Mouse (Mus musculus): ENCODE data around the gene Gm10197. TPM values are rescaled to one million over a fixed set of nuclear protein-coding genes. Genes with fewer than 3 reads are reported as not detected.
A peak's percentile ranks its signal among the peaks of the same experiment; 100 is the strongest.

Gm10197 gene
- polyA plus RNA-seq, 1 experiment from 2014 or later = not detected

GRCm38 (mm10) chr19:53325578-53326295, 45.8 kb downstream of the Gm10197 start:
- Histone ChIP-seq H3K36me3 (ENCODE audit: insufficient read depth, low read length) (no peaks in the 10 kb centered on the region), H3K27ac (ENCODE audit: low read length) (peak overlapping the region; percentile 38; the same call in 1 of the 2 replicates), H3K9ac (replicated peaks; ENCODE audit: low read depth) (peak overlapping the region; percentile 24; the same call in 1 of the 2 replicates), H3K9me3 (ENCODE audit: low read length) (no peaks in the 10 kb centered on the region), H3K4me3 (ENCODE audit: low read depth, low read length) (peak overlapping the region; percentile 33; the same call in 1 of the 2 replicates), H3K27me3 (replicated peaks; ENCODE audit: insufficient read depth, low read length) (no peaks in the 10 kb centered on the region), H3K4me1 (ENCODE audit: insufficient read depth, low read depth, low read length) (peaks cover 8% of the 10 kb centered on the region), H3K4me2 (replicated peaks; ENCODE audit: low read depth, low read length) (peak overlapping the region; percentile 59)
- DNase-seq (ENCODE audit: low spot score) (peak; percentile 80), ATAC-seq (peak; percentile 27)
- TF ChIP-seq CTCF (IDR thresholded peaks at IDR 0.05) = no peak
- TF ChIP-seq EP300 (IDR thresholded peaks at IDR 0.05) = no peak
- 17% methylated on average over 27 of the region's 27 CpGs for WGBS

GRCm38 (mm10) chr19:53324866-53325265, 46.7 kb downstream of the Gm10197 start:
- Histone ChIP-seq H3K36me3 (ENCODE audit: insufficient read depth, low read length) (no peaks in the 10 kb centered on the region), H3K27ac (ENCODE audit: low read length) (no peak overlapping the region), H3K27me3 (replicated peaks; ENCODE audit: insufficient read depth, low read length) (no peaks in the 10 kb centered on the region), H3K4me2 (replicated peaks; ENCODE audit: low read depth, low read length) (no peak overlapping the region), H3K9ac (replicated peaks; ENCODE audit: low read depth) (no peak overlapping the region), H3K4me1 (ENCODE audit: insufficient read depth, low read depth, low read length) (peaks cover 8% of the 10 kb centered on the region), H3K4me3 (ENCODE audit: low read depth, low read length) (peak overlapping the region; percentile 33; the same call in 1 of the 2 replicates), H3K9me3 (ENCODE audit: low read length) (no peaks in the 10 kb centered on the region)
- ATAC-seq (no peak), DNase-seq (ENCODE audit: low spot score) (no peak)
- 59% methylated on average over 6 of the region's 6 CpGs for WGBS
- TF ChIP-seq CTCF (IDR thresholded peaks at IDR 0.05) (no peak), EP300 (IDR thresholded peaks at IDR 0.05) (no peak)

- no peaks in the 10 kb centered on the region for H3K27me3 ChIP-seq (replicated peaks; ENCODE audit: insufficient read depth, low read length)
- no peak overlapping the region for H3K4me2 ChIP-seq (replicated peaks; ENCODE audit: low read depth, low read length)
- H3K9me3 ChIP-seq (ENCODE audit: low read length) = no peaks in the 10 kb centered on the region
- TF ChIP-seq CTCF (IDR thresholded peaks at IDR 0.05) (peak; percentile 31), EP300 (IDR thresholded peaks at IDR 0.05) (no peak)
- H3K27ac ChIP-seq (ENCODE audit: low read length) = no peak overlapping the region
- ATAC-seq = no peak
- no peak for DNase-seq (ENCODE audit: low spot score)
- WGBS = 91% methylated on average over 12 of the region's 12 CpGs
- H3K4me1 ChIP-seq (ENCODE audit: insufficient read depth, low read depth, low read length) = peaks cover 8% of the 10 kb centered on the region
- H3K9ac ChIP-seq (replicated peaks; ENCODE audit: low read depth) = no peak overlapping the region
- no peak overlapping the region for H3K4me3 ChIP-seq (ENCODE audit: low read depth, low read length)
- no peaks in the 10 kb centered on the region for H3K36me3 ChIP-seq (ENCODE audit: insufficient read depth, low read length)
These were observed 49.0 kb downstream of the Gm10197 start for GRCm38 (mm10) chr19:53322438-53323048.

Other genes with a start within 250 kb of the Gm10197 start
- gene Add3, start 231.3 kb downstream of the Gm10197 start, polyA plus RNA-seq (2015; fragmentation: Nextera tagmentation; extraction: Ambion mirVana) = 92.9 and 100 TPM in 2 replicates
- gene Mxi1, start 61.2 kb downstream of the Gm10197 start, polyA plus RNA-seq (2015; fragmentation: Nextera tagmentation; extraction: Ambion mirVana) = 40.4 and 43.0 TPM in 2 replicates
- gene Smndc1, start 18.8 kb upstream of the Gm10197 start, polyA plus RNA-seq (2015; fragmentation: Nextera tagmentation; extraction: Ambion mirVana) = 35.8 and 40.0 TPM in 2 replicates
- 10.6 and 10.9 TPM in 2 replicates for gene Dusp5, start 157.3 kb upstream of the Gm10197 start, polyA plus RNA-seq (2015; fragmentation: Nextera tagmentation; extraction: Ambion mirVana)
- gene Nutf2-ps1, start 217.3 kb upstream of the Gm10197 start, polyA plus RNA-seq (2015; fragmentation: Nextera tagmentation; extraction: Ambion mirVana) = 121 and 134 TPM in 2 replicates
- 32.8 and 34.8 TPM in 2 replicates for gene Smc3, start 228.6 kb upstream of the Gm10197 start, polyA plus RNA-seq (2015; fragmentation: Nextera tagmentation; extraction: Ambion mirVana)